Mouse (Mus musculus) G1E (cell line): Measurements from ENCODE around the gene Amer1. TPM values are rescaled to one million over a fixed set of nuclear protein-coding genes. Genes with fewer than 3 reads are reported as not detected.
A peak's percentile ranks its signal among the peaks of the same experiment; 100 is the strongest.

ENCODE experiments used
- ATAC-seq: 2 replicates; pipeline ENCODE4 v1.8.0; 2016; ENCODE audit warnings: mild to moderate bottlenecking; ENCODE audit not compliant: insufficient number of reproducible peaks, poor library complexity, low FRiP score, severe bottlenecking; ENCODE audit errors: extremely low read depth
- DNase-seq: peaks from one replicate; pipeline ENCODE4 v3.0.0; 2012; ENCODE audit warnings: low spot score
- H3K27me3 ChIP-seq: 2 replicates; pipeline ENCODE4 v1.6.1; 2012; ENCODE audit warnings: mild to moderate bottlenecking, low read length, inconsistent platforms; ENCODE audit not compliant: insufficient read depth
- H3K36me3 ChIP-seq: replicated peaks from 2 replicates; pipeline ENCODE3; 2012; ENCODE audit warnings: mild to moderate bottlenecking, inconsistent platforms
- H3K4me1 ChIP-seq: 2 replicates; pipeline ENCODE4 v1.6.1; 2012; ENCODE audit warnings: low read depth, low read length, inconsistent platforms, mixed read lengths; ENCODE audit not compliant: insufficient read depth
- H3K4me3 ChIP-seq: 2 replicates; pipeline ENCODE4 v1.5.1; 2012; ENCODE audit warnings: low read depth, mild to moderate bottlenecking, inconsistent platforms, low read length, moderate library complexity, mixed read lengths
- H3K9me3 ChIP-seq: replicated peaks from 2 replicates; pipeline ENCODE4 v1.6.1; 2012; ENCODE audit warnings: inconsistent platforms
- CTCF ChIP-seq: IDR thresholded peaks from 2 replicates; pipeline ENCODE4 v1.5.1; 2012; ENCODE audit warnings: low read depth, low read length, inconsistent platforms, mixed read lengths
- GATA1 ChIP-seq: IDR thresholded peaks from 2 replicates; pipeline ENCODE4 v1.6.1; 2012; ENCODE audit warnings: borderline replicate concordance, low read length, inconsistent platforms, mixed read lengths
- GATA2 ChIP-seq: IDR thresholded peaks from 2 replicates; pipeline ENCODE4 v1.6.1; 2012; ENCODE audit warnings: low read depth, low read length, inconsistent platforms, borderline replicate concordance
- POLR2AphosphoS5 ChIP-seq: IDR thresholded peaks from 2 replicates; pipeline ENCODE4 v1.6.1; 2012; ENCODE audit warnings: low read depth, low read length, inconsistent platforms; ENCODE audit not compliant: insufficient replicate concordance
- TAL1 ChIP-seq: conservative IDR thresholded peaks from 2 replicates; pipeline ENCODE4 v1.6.1; 2012; ENCODE audit warnings: low read depth, low read length, inconsistent platforms, mixed read lengths
- polyA plus RNA-seq: library from polyadenylated mRNA; stranded (reverse); fragments of >175 nt; gene quantifications from 2 replicates; pipeline ENCODE4 v1.2.3, GENCODE M21; 2012
- total RNA-seq, 2 experiments: library from RNA; stranded (forward) in 1 of 2; stranded (reverse) in 1 of 2; fragments of 200-1000 nt in 1 of 2; fragments of >200 nt in 1 of 2; fragmentation: Nextera tagmentation in 1 of 2; gene quantifications; 2 replicates each; pipeline ENCODE4 v1.2.3; 2014 to 2017

Amer1 gene
- total RNA-seq (2014; fragmentation: Nextera tagmentation) = 5.1 and 5.6 TPM in 2 replicates
- 5.7 and 6.9 TPM in 2 replicates for total RNA-seq (2017)
- polyA plus RNA-seq = 0.39 and 0.61 TPM in 2 replicates

- Histone ChIP-seq H3K27me3 (no peaks in the 10 kb centered on the region), H3K9me3 (no peaks in the 10 kb centered on the region), H3K36me3 (no peaks in the 10 kb centered on the region), H3K4me3 (peak within 1 kb of the TSS; percentile 76), H3K4me1 (peaks cover 13% of the 10 kb centered on the region)
- DNase-seq (peak; percentile 84), ATAC-seq (peak; percentile 89)
- TF ChIP-seq GATA1 (no peak), TAL1 (no peak), POLR2AphosphoS5 (no peak), CTCF (no peak), GATA2 (no peak)
Observed at GRCm38 (mm10) chrX:95444776-95445111, at the start of gene Amer1. Gene Amer1, minus strand, starts transcription at chrX:95444872.

- TF ChIP-seq GATA2 (no peak), POLR2AphosphoS5 (no peak), TAL1 (no peak), GATA1 (no peak), CTCF (no peak)
- H3K4me3 ChIP-seq = no peak overlapping the region
Observed at GRCm38 (mm10) chrX:95457166-95457565, 12.5 kb upstream of the Amer1 start.

DNA sequence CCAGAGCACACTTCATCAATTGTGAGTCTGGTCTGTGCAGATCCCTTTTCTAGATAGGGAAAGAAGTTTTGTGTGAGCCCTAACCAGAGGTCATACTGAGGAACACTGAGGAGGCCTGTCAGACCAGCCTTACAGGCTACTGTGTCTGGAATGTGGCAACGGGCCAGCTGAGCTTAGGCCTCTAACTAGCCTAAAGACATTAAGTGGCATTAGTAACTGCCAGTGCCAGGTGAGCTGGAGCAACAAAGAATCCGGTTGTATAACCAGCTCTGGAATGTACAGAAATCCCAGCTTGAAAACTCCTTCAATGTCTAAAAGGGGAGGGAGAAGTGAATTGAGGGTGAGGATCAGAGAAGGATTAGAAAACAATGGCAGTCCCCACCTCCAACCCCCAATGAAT lies 1.2 kb upstream of the Amer1 start:
- no peaks in the 10 kb centered on the region for H3K9me3 ChIP-seq
- H3K36me3 ChIP-seq = no peaks in the 10 kb centered on the region
- DNase-seq = no peak
- peaks cover 13% of the 10 kb centered on the region for H3K4me1 ChIP-seq
- no peak for ATAC-seq
- H3K27me3 ChIP-seq = no peaks in the 10 kb centered on the region
- H3K4me3 ChIP-seq = no peak overlapping the region
- TF ChIP-seq GATA1 = no peak
- no peak for TF ChIP-seq POLR2AphosphoS5
- no peak for TF ChIP-seq TAL1
- no peak for TF ChIP-seq CTCF
- TF ChIP-seq GATA2 = no peak

More at GRCm38 (mm10) chrX:95457166-95457565, 12.5 kb upstream of the Amer1 start:
- H3K9me3 ChIP-seq = no peaks in the 10 kb centered on the region
- no peaks in the 10 kb centered on the region for H3K27me3 ChIP-seq
- DNase-seq (no peak), ATAC-seq (no peak)
- H3K36me3 ChIP-seq = no peaks in the 10 kb centered on the region
- no peaks in the 10 kb centered on the region for H3K4me1 ChIP-seq

DNA sequence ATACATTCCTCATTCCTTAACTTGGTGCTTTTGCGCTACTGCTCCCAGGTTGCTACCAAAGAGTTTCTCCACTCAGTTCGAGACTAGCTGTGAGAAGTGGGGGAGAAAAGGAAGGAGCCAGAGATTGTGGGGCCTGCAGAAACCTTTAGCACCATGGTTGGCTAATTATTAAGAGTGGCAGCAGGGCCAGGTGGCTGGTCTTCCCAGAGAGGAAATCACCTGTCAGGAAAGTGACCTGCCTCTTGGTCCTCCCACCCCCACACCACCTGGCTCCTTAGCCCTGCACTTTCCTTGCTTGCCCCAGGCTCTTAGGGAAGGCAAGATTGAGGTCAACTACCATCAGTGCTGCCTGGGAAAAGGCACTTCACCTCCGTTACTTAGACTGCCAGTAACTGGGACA lies 469 bp upstream of the Amer1 start:
- no peaks in the 10 kb centered on the region for H3K36me3 ChIP-seq
- ATAC-seq (no peak), DNase-seq (peak; percentile 1)
- H3K4me1 ChIP-seq = peaks cover 13% of the 10 kb centered on the region
- peak overlapping the region; percentile 76 for H3K4me3 ChIP-seq
- H3K9me3 ChIP-seq = no peaks in the 10 kb centered on the region
- H3K27me3 ChIP-seq = no peaks in the 10 kb centered on the region
- TF ChIP-seq CTCF (no peak), GATA1 (no peak), POLR2AphosphoS5 (no peak), GATA2 (no peak), TAL1 (no peak)

GRCm38 (mm10) chrX:95443898-95444775 lies 535 bp downstream of the Amer1 start:
- H3K9me3 ChIP-seq = no peaks in the 10 kb centered on the region
- H3K4me1 ChIP-seq = peaks cover 13% of the 10 kb centered on the region
- ATAC-seq = peak; percentile 62
- peak; percentile 45 for DNase-seq
- TF ChIP-seq CTCF = no peak
- no peak for TF ChIP-seq GATA2
- no peak for TF ChIP-seq POLR2AphosphoS5
- no peak for TF ChIP-seq GATA1
- TF ChIP-seq TAL1 = no peak
- peak overlapping the region; percentile 76 for H3K4me3 ChIP-seq
- H3K27me3 ChIP-seq = no peaks in the 10 kb centered on the region
- peaks cover 3% of the 10 kb centered on the region for H3K36me3 ChIP-seq

DNA sequence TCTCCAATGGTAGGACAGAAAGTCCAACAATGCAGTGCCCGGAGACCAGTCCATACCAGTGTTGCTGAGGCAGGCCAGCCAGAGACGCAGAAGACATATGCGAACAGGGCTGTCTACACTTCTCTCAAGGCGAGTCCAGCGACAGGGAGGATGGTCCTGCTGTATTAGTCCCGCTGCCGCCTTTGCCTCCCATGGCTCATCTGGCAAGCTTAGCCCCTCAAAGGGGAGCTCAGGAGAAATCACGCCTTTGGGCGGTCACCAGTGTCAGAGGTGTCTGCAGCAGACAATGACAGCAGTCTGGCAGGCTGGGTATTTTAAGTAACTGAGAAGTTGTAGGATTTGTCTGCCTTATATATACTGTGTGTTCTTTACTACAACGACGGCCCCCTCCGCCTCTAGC lies 1.3 kb downstream of the Amer1 start:
- Histone ChIP-seq H3K4me3 (peak overlapping the region; percentile 76; the same call in 1 of the 2 replicates), H3K36me3 (peaks cover 3% of the 10 kb centered on the region), H3K4me1 (peaks cover 13% of the 10 kb centered on the region), H3K27me3 (no peaks in the 10 kb centered on the region), H3K9me3 (no peaks in the 10 kb centered on the region)
- TF ChIP-seq TAL1 (no peak), POLR2AphosphoS5 (no peak), CTCF (no peak), GATA2 (no peak), GATA1 (no peak)
- DNase-seq (no peak), ATAC-seq (no peak)
